Mouse (Mus musculus): ENCODE measurements around the gene Mapk10. TPM values are rescaled to one million over a fixed set of nuclear protein-coding genes. Genes with fewer than 3 reads are reported as not detected.

Gene Mapk10
- polyA plus RNA-seq, 1 experiment from 2014 or later: 82.3 TPM

- Histone ChIP-seq H3K4me2 (no peak overlapping the region), H3K27me3 (no peaks in the 10 kb centered on the region), H3K9ac (no peak overlapping the region), H3K36me3 (peaks cover 11% of the 10 kb centered on the region), H3K4me3 (no peak overlapping the region), H3K27ac (replicated peaks) (no peak overlapping the region), H3K4me1 (replicated peaks) (peaks cover 40% of the 10 kb centered on the region), H3K9me3 (no peaks in the 10 kb centered on the region)
- no peak for ATAC-seq (ENCODE audit: low read depth)
- 66% methylated on average over 2 of the region's 2 CpGs for WGBS
These were observed 13.3 kb downstream of the Mapk10 start for GRCm38 (mm10) chr5:103197796-103198325.

- H3K36me3 ChIP-seq: no peaks in the 10 kb centered on the region
- H3K4me2 ChIP-seq: no peak overlapping the region
- H3K4me3 ChIP-seq: no peak overlapping the region
- H3K27me3 ChIP-seq: no peaks in the 10 kb centered on the region
- ATAC-seq (ENCODE audit: low read depth): no peak
- WGBS: 57% methylated on average over 6 of the region's 6 CpGs
- peaks cover 50% of the 10 kb centered on the region for H3K4me1 ChIP-seq (replicated peaks)
- no peak overlapping the region for H3K9ac ChIP-seq
- no peak overlapping the region for H3K27ac ChIP-seq (replicated peaks)
- no peaks in the 10 kb centered on the region for H3K9me3 ChIP-seq
These were observed 16.6 kb downstream of the Mapk10 start for GRCm38 (mm10) chr5:103194549-103194948.

- Histone ChIP-seq H3K4me2 (no peak overlapping the region), H3K9me3 (no peaks in the 10 kb centered on the region), H3K36me3 (no peaks in the 10 kb centered on the region), H3K4me3 (no peak overlapping the region), H3K27me3 (no peaks in the 10 kb centered on the region), H3K9ac (no peak overlapping the region), H3K4me1 (replicated peaks) (peaks cover 50% of the 10 kb centered on the region), H3K27ac (replicated peaks) (no peak overlapping the region)
- no peak for ATAC-seq (ENCODE audit: low read depth)
- 70% methylated on average over 3 of the region's 3 CpGs for WGBS
These were observed 17.4 kb downstream of the Mapk10 start for GRCm38 (mm10) chr5:103193700-103194099.

- Histone ChIP-seq H3K27ac (replicated peaks) (no peak overlapping the region), H3K9ac (no peak overlapping the region), H3K36me3 (0 out of 2 replicates have a peak, but pooled peaks cover 6% of the 10 kb centered on the region), H3K4me1 (replicated peaks) (peaks cover 42% of the 10 kb centered on the region), H3K4me3 (no peak overlapping the region), H3K4me2 (no peak overlapping the region), H3K9me3 (no peaks in the 10 kb centered on the region), H3K27me3 (no peaks in the 10 kb centered on the region)
- no peak for ATAC-seq (ENCODE audit: low read depth)
- 19% methylated on average over 4 of the region's 4 CpGs for WGBS
These were observed 19.6 kb downstream of the Mapk10 start for GRCm38 (mm10) chr5:103191577-103191976.

- H3K36me3 ChIP-seq: 0 out of 2 replicates have a peak, but pooled peaks cover 6% of the 10 kb centered on the region
- H3K4me3 ChIP-seq: no peak overlapping the region
- H3K9me3 ChIP-seq: peaks cover 16% of the 10 kb centered on the region
- ATAC-seq (ENCODE audit: low read depth): no peak
- H3K4me2 ChIP-seq: no peak overlapping the region
- H3K27me3 ChIP-seq: no peaks in the 10 kb centered on the region
- H3K9ac ChIP-seq: no peak overlapping the region
- 94% methylated on average over 1 of the region's 1 CpGs for WGBS
- H3K4me1 ChIP-seq (replicated peaks): no peaks in the 10 kb centered on the region
- no peak overlapping the region for H3K27ac ChIP-seq (replicated peaks)
These were observed 26.9 kb downstream of the Mapk10 start for GRCm38 (mm10) chr5:103184256-103184655.

GRCm38 (mm10) chr5:103181622-103182021, 29.5 kb downstream of the Mapk10 start:
- Histone ChIP-seq H3K4me3 (no peak overlapping the region), H3K9ac (no peak overlapping the region), H3K27me3 (no peaks in the 10 kb centered on the region), H3K36me3 (no peaks in the 10 kb centered on the region), H3K4me1 (replicated peaks) (peaks cover 12% of the 10 kb centered on the region), H3K4me2 (no peak overlapping the region), H3K9me3 (peaks cover 16% of the 10 kb centered on the region), H3K27ac (replicated peaks) (no peak overlapping the region)
- no peak for ATAC-seq (ENCODE audit: low read depth)
- WGBS: 91% methylated on average over 10 of the region's 10 CpGs

GRCm38 (mm10) chr5:103177010-103177409, 34.1 kb downstream of the Mapk10 start:
- WGBS: 26% methylated on average over 5 of the region's 5 CpGs
- H3K4me1 ChIP-seq (replicated peaks): peaks cover 16% of the 10 kb centered on the region
- peak overlapping the region; percentile 63 for H3K27ac ChIP-seq (replicated peaks)
- H3K27me3 ChIP-seq: no peaks in the 10 kb centered on the region
- 0 out of 2 replicates have a peak overlapping the region, but pooled peaks have one; percentile 0 for H3K9ac ChIP-seq
- no peaks in the 10 kb centered on the region for H3K36me3 ChIP-seq
- ATAC-seq (ENCODE audit: low read depth): 0 out of 2 replicates have a peak, but pooled peaks have one; percentile 53
- H3K4me2 ChIP-seq: no peak overlapping the region
- no peak overlapping the region for H3K4me3 ChIP-seq
- no peaks in the 10 kb centered on the region for H3K9me3 ChIP-seq

- peaks cover 16% of the 10 kb centered on the region for H3K4me1 ChIP-seq (replicated peaks)
- no peaks in the 10 kb centered on the region for H3K36me3 ChIP-seq
- H3K9me3 ChIP-seq: no peaks in the 10 kb centered on the region
- no peak for ATAC-seq (ENCODE audit: low read depth)
- 89% methylated on average over 7 of the region's 7 CpGs for WGBS
- no peak overlapping the region for H3K4me3 ChIP-seq
- no peaks in the 10 kb centered on the region for H3K27me3 ChIP-seq
- H3K4me2 ChIP-seq: no peak overlapping the region
- H3K9ac ChIP-seq: no peak overlapping the region
- no peak overlapping the region for H3K27ac ChIP-seq (replicated peaks)
These were observed 35.1 kb downstream of the Mapk10 start for GRCm38 (mm10) chr5:103175989-103176388.

GRCm38 (mm10) chr5:103174607-103175006, 36.5 kb downstream of the Mapk10 start:
- Histone ChIP-seq H3K9me3 (peaks cover 8% of the 10 kb centered on the region), H3K4me1 (replicated peaks) (peaks cover 16% of the 10 kb centered on the region), H3K4me3 (no peak overlapping the region), H3K27ac (replicated peaks) (no peak overlapping the region), H3K4me2 (no peak overlapping the region), H3K9ac (no peak overlapping the region), H3K27me3 (no peaks in the 10 kb centered on the region), H3K36me3 (0 out of 2 replicates have a peak, but pooled peaks cover 2% of the 10 kb centered on the region)
- no peak for ATAC-seq (ENCODE audit: low read depth)
- 56% methylated on average over 7 of the region's 7 CpGs for WGBS

GRCm38 (mm10) chr5:103171207-103171606, 39.9 kb downstream of the Mapk10 start:
- H3K27ac ChIP-seq (replicated peaks): no peak overlapping the region
- H3K36me3 ChIP-seq: 0 out of 2 replicates have a peak, but pooled peaks cover 2% of the 10 kb centered on the region
- H3K27me3 ChIP-seq: no peaks in the 10 kb centered on the region
- 88% methylated on average over 3 of the region's 3 CpGs for WGBS
- no peak for ATAC-seq (ENCODE audit: low read depth)
- H3K4me1 ChIP-seq (replicated peaks): peaks cover 9% of the 10 kb centered on the region; the same call in 1 of the 2 replicates
- H3K9ac ChIP-seq: no peak overlapping the region
- no peak overlapping the region for H3K4me3 ChIP-seq
- no peak overlapping the region for H3K4me2 ChIP-seq
- peaks cover 10% of the 10 kb centered on the region for H3K9me3 ChIP-seq

GRCm38 (mm10) chr5:103167371-103167770, 43.8 kb downstream of the Mapk10 start:
- 44% methylated on average over 5 of the region's 5 CpGs for WGBS
- no peak for ATAC-seq (ENCODE audit: low read depth)
- H3K27me3 ChIP-seq: no peaks in the 10 kb centered on the region
- H3K36me3 ChIP-seq: 0 out of 2 replicates have a peak, but pooled peaks cover 2% of the 10 kb centered on the region
- no peak overlapping the region; the same call in 1 of the 2 replicates for H3K27ac ChIP-seq (replicated peaks)
- no peak overlapping the region for H3K9ac ChIP-seq
- peaks cover 12% of the 10 kb centered on the region; the same call in 1 of the 2 replicates for H3K4me1 ChIP-seq (replicated peaks)
- peaks cover 10% of the 10 kb centered on the region for H3K9me3 ChIP-seq
- H3K4me2 ChIP-seq: no peak overlapping the region
- H3K4me3 ChIP-seq: no peak overlapping the region

GRCm38 (mm10) chr5:103166755-103167154, 44.4 kb downstream of the Mapk10 start:
- Histone ChIP-seq H3K36me3 (0 out of 2 replicates have a peak, but pooled peaks cover 2% of the 10 kb centered on the region), H3K27ac (replicated peaks) (0 out of 2 replicates have a peak overlapping the region, but pooled peaks have one; percentile 24), H3K27me3 (no peaks in the 10 kb centered on the region), H3K9me3 (peaks cover 10% of the 10 kb centered on the region), H3K4me1 (replicated peaks) (peaks cover 18% of the 10 kb centered on the region), H3K4me3 (no peak overlapping the region), H3K4me2 (no peak overlapping the region), H3K9ac (no peak overlapping the region)
- WGBS: 58% methylated on average over 2 of the region's 2 CpGs
- ATAC-seq (ENCODE audit: low read depth): no peak

- H3K27ac ChIP-seq (replicated peaks): no peak overlapping the region
- H3K4me3 ChIP-seq: no peak overlapping the region
- no peaks in the 10 kb centered on the region for H3K27me3 ChIP-seq
- H3K4me1 ChIP-seq (replicated peaks): peaks cover 38% of the 10 kb centered on the region
- no peak overlapping the region for H3K9ac ChIP-seq
- H3K9me3 ChIP-seq: no peaks in the 10 kb centered on the region
- WGBS: 87% methylated on average over 3 of the region's 3 CpGs
- no peaks in the 10 kb centered on the region for H3K36me3 ChIP-seq
- ATAC-seq (ENCODE audit: low read depth): no peak
- no peak overlapping the region for H3K4me2 ChIP-seq
These were observed 47.1 kb downstream of the Mapk10 start for GRCm38 (mm10) chr5:103164022-103164421.

Data from neural tube, embryonic 13.5 days (tissue).